Mouse (Mus musculus) spleen, adult 12 weeks (tissue): ENCODE data around the gene Atp2b4.

Experiments
- DNase-seq: peaks from one replicate; pipeline ENCODE4 v3.0.0; 2022; ENCODE audit warnings: low spot score

Atp2b4 gene

DNA sequence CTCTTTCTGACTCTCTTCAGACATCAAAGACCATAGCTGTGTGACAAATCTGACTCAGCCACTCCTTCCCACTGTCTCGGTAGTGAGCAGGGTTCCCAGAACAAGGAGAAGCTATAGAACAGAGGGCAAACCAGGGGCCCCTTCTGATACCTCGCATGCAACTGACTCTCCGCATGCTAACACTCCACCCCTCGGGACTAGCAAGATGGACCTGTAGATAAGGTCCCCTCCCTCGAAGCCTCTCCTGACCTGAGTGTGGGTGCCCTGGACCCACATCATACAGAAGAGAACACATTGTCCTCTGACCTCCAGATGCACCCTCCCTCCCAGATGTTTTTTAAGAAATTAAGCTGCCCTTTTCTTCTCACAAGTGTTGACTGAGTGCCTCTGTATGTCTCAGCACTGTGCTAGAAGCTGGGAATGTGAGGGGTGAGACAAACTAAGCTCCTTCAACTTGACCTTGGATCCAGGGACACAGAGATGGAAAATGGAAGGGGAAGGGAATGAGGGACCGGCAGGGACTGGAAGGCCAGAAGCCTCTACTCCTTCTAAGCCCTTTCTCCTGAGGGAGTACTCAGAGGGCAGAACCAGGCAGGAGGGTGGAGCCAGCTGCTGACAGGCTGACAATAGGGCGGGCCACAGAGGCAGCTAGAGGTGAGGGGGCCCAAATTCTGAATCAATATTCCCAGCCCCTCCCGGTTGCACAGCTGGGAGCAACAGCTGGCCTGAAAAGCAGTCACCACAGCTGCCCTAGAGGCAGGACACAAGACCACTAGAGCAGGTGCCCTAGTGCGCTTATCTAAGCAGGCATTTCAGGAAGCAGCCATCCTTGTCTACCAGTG lies 2.6 kb downstream of the Atp2b4 start:
- DNase-seq = peak; percentile 49

DNA sequence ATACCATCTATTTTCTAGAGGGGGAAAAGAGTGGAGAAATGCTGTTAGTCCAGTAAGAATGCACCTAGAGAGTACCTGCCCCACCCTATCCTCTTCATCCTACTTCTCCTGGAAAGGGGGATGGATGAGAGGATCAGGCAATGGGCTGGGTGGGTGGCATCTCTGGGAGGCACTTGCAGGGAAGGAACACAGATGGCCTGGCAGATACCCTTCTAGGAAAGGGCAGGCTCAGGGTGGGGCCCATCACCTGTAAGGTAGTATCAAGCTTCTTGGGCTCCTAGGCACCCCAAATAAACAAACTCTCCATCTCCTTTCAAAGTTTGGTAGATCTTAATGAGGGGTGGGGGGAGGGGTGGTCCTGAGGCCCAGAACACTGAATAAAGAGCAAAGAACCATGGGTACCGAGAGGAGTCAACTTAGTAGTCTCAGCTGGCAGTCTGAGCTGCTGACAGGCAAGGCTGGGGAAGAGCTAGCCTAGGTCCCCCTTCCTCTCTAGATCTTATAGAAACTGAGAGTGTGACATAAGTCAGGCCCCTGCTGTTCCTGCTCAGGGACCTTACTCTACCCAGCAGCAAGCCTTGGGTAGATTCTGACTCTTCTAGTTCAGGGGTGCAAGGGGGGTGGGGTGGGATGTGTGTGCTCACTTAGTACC lies 3.4 kb downstream of the Atp2b4 start:
- peak; percentile 27 for DNase-seq

DNA sequence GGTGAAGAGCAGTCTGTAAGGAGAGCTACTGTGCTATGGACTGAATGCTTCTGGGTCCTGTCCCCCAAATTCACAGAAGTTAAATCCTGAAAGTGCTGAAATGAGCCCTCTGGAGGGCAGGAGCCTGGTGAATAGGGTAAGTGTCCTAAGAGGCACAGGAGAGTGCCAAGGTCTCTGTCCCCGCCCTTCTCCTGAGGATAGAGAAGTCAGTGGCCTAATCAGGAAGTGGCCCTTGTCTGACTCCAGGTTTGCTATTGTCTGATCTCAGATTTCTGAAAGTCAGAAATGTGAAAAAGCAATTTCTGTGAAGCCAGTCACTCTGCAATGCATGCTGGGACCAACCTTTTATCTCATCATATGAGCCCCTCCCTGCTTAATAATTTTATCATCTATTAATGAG lies 7.2 kb downstream of the Atp2b4 start:
- no peak for DNase-seq

DNA sequence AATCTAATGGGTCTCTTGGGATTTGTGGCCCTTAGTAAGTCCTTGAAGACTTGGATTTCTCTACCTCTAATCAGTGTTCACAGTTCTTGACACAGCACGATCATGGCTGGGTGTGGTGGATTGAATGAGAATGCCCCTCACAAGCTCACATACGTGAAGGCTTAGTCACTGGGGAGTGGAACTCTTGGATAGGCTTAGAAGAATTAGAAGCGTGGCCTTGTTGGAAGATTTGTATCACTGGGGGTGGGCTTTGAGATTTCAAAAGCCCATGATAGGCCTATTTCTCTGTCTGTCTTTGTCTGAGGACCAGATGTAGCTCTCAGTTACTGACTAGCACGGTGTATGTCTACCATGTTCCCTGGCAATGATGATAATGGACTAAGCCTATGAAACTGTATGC lies 10.8 kb downstream of the Atp2b4 start:
- no peak for DNase-seq

DNA sequence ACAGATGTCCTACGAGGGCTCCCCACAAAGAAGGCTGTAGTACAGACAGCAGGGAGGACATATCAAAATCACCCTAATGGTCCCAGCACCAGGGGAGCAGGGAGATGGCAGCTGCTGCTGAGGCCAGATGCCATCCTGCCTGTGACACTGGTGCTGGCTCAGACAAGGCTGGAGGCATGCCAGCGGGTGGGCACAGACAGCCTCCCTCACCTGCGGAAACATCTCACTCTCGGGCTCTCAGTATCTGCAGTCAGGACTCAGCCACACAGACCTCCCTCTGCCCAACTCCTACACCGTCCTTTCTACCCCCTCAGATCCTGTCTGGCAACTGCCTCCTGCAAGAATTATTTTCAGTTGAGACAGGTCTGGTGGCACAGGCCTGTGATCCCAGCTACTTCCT lies 12.0 kb downstream of the Atp2b4 start:
- DNase-seq = no peak

DNA sequence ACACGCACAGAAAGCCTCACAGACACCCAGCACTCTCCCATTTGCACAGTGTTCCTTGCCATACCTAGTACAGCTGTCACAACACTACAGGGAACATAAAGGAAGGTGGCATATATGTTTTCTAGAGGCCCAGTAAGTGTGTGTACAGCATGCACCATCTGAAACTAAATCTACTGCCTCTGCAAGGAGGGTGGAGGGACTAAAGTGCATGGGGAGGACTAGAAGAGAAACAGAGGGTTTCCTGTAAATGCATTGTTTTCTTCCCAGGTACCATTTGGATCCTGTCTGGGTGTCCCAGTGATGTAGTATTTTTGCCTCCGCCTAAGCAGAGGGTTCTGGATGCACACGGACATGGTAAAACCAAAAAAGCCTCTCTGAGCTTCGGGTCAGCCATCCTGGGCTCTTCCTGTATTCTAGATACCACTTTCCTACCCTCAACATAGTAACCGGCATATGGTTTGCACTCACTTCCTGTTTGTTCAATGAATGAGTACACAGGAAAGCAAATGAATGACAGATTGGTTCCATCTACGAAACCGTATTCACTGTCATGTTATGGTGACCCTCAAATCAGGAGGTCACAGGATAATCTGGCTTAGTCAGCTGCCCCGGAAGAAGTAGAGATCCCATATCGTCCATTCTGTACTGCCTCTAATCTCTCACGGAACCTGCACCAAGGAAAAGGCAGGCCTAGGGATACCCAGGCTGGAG lies 13.2 kb downstream of the Atp2b4 start:
- DNase-seq = no peak

DNA sequence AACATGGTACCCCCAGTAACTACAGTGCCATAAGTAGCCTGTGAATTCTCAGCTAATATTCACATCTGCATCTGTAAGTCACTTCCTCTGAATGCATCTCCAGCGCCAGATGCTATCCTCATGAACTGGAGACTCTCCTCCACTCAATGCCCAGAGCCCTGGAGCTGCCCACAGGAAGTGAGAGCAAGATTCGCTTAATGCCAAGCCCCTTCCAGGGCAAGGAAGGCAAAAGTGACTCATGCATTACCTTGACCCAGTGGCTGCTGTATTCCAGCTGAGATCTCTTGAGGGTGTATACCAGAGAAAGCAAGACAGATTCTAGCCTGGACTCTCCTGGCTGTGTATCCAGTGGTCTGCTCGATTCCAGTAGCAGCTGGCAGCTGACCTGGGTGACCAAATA lies 16.2 kb downstream of the Atp2b4 start:
- no peak for DNase-seq

DNA sequence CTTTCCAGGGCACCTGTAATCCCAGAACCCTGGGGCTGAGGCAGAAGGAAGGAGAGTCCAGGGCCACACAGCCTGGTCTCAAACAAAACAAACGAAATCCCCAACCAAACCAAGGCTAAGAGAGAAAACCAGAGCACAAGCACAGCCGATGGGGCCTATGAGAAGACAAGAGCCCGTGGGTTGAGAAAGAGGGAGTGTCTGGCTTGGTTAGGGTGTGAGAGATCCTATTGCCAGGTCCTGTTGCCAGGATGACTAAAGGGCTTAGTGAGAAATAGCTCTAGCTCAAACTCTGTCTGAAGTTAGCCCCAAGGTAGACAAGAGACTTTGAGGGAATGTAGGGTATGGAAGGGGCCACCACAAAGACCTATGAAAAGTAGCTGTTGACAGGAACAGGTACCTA lies 19.3 kb downstream of the Atp2b4 start:
- no peak for DNase-seq

DNA sequence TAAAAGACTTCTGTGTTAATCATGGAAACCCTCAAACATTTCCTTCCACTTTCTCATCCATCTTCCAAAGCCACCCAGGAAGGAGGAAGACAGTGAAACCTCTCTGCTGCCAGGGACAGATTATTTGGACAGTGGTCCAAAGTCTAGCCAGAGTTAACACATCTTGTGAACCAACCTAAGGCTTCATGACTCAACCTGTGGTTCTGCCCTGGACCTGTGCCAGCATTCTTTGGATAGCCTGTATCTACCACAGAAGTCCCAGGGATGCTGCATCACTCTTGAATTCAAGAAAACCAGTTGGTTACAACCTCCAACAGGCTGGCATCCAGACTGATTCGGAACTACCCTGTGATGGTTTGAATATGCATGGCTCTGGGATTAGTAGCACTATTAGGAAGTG lies 21.8 kb downstream of the Atp2b4 start:
- DNase-seq = no peak

DNA sequence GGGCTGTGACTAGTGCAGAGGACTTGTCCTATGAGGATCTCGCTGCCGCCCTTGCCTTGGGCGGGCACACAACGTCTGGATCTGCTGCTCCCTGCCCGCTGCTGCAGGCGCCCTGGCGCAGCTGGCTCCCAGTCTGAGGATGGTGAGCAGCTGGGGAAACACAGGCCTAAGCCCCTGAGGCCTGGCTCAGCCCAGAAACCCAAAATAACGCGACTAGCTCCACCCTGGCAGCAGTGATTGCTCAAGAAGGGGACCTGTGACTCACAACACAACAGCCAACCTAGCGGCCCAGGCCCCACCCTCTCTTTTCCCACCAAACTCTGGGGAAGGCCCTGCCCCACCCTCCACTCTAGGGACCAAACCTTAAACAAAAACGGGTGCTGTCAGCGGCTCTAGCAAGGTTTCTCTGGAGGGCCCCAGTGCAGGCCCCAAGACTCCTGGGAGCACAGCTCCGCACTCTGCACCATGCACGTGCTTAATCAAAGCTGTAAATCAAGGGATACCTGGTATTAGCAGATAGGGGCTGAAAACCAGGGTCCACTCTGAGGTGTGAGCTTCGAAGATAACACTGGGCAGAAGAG lies 23.1 kb downstream of the Atp2b4 start:
- no peak for DNase-seq

DNA sequence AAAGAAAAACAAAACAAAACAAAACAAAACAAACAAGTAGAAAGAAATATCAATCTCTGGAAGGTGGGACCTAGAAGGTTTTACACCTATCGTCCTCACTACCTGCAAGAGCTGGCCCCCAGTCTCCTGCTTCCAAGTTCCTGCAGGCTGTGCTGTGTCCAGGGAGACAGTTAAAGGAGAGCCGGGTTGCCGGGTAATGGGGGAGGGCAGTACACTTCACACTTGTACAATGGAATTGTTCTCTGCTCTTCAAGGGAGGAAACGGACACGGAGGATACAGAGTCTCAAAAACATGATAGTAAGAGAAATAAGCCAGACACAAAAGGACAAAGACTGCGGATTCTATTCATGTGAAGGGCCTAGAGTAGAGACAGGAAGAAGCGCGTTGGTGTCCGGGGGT lies 28.3 kb downstream of the Atp2b4 start:
- DNase-seq = no peak

DNA sequence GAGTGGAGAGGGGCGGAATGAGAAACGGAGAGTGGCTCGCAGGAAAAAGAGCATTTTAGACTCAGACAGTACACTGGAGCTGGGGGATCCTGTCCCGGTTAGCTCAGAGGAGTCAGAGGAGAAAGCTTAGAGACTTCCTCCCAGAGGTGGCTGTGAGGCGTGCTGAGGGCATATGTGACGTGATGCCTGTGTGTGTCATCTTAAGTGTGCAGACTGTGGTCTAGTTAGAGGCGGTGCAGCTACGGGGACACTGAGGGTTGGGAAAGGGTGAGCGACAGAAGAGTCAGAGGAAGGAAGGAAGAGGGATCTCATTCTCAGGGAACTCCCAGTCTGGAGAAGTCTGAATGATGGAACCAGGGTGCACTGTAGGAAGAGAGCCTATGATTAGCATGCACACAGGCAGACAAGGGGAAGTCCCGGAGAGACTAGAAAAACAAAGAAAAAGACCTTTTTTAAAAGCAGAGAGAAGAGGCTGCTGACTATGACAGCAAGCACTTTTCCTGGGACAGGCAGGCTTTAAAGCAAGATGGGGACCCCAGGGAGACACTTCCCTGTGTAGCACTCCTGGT lies 28.9 kb downstream of the Atp2b4 start:
- DNase-seq = no peak

DNA sequence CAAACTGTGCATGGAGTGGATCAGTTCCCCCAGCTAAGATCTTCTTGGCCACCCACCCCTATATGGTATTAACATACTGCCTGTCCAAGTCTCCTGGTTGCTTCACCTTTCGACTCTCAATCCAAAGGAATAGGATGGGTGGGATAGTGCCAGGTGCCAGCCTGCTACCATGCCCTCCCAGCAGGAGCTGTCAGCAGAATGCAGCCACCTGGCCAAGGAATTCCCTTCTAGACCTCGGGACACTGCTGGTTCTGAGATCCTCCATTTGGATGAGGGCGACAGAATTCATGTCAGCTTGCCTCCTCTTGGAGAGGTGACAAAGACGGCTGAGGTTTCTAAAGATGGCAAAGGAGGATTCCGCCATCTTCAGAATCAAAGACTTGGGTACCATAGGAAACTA lies 32.8 kb downstream of the Atp2b4 start:
- DNase-seq = no peak

DNA sequence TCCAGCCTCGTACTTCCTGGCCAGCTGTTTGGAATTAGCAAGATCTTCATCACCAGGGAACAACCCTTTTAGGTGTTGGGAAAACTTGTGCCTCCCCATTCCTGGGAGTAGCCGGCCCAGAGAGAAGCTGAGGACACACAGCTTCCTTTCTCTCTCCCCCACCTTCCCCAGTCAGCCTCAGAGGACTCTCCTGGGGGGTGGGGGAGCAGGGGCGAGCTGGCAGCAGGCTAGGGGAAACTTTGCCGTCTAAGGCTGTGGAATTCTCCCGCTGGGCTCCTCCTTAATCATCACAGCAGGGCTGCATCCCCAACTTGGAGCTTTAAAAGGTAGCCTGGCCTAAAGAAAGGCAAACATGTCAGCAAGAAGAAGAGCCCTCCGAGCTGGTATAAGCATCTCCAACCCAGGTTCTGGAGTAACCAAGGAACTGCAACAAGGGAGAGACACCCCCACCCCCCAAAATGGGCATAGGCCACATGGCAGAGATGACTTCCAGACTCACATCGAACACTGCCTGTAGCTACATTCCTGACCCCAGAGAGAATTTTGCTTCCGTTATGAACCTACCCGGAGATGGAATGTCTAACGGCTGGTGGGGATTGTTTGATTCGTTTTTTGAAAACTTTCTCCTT lies 33.8 kb downstream of the Atp2b4 start:
- DNase-seq = no peak

DNA sequence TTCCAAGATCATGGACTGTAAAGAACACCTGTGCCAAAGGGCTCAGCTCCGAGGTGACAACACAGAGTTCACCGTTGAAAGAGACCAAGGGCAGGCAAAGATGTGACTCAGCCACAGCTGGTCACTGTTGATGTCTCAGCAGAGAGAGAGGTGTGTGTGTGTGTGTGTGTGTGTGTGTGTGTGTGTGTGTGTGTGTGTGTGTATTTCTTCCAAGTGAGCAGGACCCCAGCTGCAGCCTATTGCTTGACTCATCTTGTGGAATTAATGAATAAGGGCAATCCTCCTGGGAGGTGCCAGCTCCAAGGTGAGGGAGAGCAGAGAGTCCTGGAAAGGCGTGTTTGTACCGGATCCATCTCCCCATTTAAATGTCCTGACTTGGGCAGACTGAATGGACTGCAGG lies 35.5 kb downstream of the Atp2b4 start:
- no peak for DNase-seq

DNA sequence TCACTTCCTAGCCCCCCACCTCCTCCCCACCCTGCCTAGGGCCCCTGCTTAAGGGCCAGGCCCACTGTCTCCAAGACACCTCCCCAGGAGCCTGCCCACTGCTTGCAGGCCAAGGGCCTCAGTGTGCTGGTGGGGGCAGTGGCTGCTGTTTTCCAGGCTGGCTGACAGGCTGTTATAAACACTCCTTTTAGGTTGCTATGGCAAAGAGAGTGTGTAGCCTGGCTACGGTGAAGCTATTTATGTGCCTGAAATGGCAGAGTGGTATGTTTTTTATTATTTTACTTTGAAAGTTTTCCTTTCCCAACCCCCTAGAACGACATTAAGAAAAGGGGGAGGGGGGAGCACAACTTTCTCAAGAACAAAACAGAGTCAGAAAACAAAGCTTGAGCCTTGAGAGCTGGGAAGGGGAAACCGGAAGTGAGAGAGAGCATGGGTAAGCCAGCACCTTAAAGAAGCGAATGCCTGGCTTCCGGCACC lies 37.9 kb downstream of the Atp2b4 start:
- no peak for DNase-seq

DNA sequence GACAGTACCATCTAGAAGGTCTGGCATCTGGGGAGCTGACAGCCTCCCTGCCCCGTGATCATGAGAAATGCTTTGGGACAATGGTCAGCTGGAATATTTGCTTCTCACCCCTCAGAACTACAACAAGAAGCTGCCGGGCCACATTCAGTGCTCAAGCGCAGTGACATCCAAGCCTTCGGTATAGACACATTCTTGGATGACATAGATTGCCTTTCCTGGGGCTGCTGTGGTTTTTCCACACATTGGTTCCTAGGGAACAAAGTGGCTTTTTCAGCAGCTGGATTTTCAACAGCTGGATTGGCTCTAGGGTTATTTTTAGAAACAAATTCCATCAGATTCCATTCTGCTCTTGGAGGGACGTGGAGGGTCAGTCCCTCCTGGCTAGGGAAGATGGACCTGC lies 39.6 kb downstream of the Atp2b4 start:
- no peak for DNase-seq

DNA sequence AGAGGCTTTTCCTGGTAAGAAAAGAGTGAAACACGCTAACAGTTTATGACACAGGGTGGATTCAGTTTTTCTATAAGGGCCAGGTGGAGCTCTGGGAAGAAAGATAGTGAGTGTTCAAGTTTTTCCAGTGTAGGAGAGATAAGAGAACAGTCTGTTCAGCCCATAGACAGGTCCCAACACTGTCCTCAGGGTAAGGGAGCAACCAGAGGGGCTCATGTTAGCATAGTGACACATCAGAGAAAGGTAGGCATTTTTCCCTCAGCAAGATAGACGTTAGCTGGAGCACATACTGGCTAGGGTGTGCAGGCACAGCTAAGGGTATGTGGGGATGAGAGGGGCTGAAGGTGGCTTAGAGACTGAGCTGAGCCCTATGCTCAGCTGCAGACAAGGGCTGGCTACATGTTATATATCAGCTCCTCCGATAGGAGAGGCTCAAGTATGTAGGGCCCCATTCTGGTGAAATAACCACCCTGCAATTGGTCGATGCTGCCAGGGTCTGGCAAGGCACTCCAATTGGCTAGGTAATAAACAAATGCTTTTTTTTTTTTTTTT lies 46.4 kb downstream of the Atp2b4 start:
- DNase-seq = peak; percentile 47

DNA sequence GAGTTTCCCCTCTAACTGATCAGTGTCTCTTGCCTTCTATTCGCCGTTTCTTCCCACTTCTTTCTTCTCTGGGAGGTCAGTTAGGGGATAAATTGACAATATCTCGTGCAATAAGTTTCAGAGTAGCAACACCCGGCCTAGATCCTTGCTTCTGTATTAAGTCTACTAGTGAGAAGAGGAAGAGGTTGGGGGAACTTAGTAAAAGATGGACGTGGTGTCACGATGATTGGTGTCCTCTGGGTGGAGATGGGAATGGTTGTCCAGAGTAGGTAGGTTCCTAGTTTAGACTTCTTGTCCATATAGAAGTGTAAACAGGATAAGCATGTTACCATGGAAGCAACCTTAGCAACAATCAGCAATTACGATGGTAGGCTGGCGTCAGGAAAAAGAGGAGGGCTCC lies 47.5 kb downstream of the Atp2b4 start:
- no peak for DNase-seq

DNA sequence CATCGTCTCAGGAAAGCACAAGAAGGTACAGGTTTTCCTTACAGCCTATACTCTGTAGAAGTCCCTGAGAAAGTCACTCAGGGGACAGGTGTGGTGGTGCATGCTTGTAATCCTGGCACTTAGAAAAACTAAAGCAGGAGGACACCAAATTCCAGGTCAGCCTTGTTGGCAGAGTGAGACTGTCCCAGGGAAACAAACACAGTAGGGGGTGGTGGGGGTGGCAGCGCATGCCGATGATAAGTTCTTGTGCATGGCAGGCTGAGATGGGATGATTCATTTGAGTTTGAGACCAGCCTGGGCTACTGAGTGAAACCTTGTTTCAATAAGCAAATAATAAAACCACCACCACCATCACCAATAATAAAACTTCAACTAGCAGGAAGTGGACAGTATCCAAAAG lies 49.2 kb downstream of the Atp2b4 start:
- no peak for DNase-seq

DNA sequence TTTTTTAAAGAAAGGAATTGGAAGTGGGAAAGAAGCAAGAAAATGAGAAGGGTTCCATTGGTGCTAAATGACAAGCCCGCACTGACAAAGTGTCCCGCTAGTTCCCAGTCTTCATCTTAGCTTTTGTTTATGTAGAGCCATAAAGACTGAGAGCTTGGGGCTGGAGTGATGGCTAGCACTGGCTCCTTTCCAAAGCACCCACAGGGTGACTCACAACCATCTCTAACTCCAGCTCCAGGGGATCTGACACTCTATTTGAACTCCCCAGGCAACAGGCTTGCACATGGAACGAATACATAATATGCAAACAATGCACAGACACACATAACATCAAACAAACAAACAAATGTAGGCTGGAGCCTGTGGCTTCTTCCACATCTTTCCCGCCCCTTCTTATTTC lies 50.9 kb downstream of the Atp2b4 start:
- no peak for DNase-seq

DNA sequence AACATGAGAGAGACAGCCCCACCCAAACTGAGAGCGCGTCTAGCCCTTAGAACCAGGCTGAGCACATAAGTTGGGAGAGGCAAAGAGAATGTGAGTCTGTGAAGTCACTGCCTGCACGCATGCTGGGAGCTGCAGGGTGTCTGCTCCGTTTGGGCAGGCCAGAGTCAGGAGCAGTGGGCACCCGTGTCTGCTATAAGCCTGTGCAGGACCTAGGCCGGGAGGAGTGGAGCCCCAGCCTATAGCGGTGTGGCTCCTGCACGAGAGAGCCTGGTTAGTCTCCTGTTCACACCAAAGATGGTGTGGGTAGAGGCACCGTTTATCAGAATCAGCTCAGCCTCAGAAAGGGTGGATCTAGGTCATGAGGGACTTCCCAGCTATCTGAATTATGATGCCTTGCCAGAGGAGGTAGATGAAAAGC lies 55.8 kb downstream of the Atp2b4 start:
- no peak for DNase-seq
